Mouse (Mus musculus): ENCODE measurements at regions not wholly inside any gene's neighbourhood (a gene's known extent, or its start where the extent isn't known, plus 50 kb on each side); places are given as distances from the start of the nearest gene placed in this dataset.

GRCm38 (mm10) chr10:66857330-66857729, 238.6 kb upstream of the Jmjd1c start:
- no peak for DNase-seq (ENCODE audit: low read depth, low spot score)

GRCm38 (mm10) chr10:66861421-66861820, 234.5 kb upstream of the Jmjd1c start:
- DNase-seq (ENCODE audit: low read depth, low spot score) = no peak

GRCm38 (mm10) chr10:66864161-66864862, 231.6 kb upstream of the Jmjd1c start:
- peak; percentile 81 for DNase-seq (ENCODE audit: low read depth, low spot score)

GRCm38 (mm10) chr10:66865010-66865582, 230.8 kb upstream of the Jmjd1c start:
- DNase-seq (ENCODE audit: low read depth, low spot score) = peak; percentile 24

GRCm38 (mm10) chr10:66871133-66871664, 224.7 kb upstream of the Jmjd1c start:
- DNase-seq (ENCODE audit: low read depth, low spot score) = no peak

GRCm38 (mm10) chr10:66871673-66872072, 224.3 kb upstream of the Jmjd1c start:
- DNase-seq (ENCODE audit: low read depth, low spot score) = no peak

GRCm38 (mm10) chr10:66873468-66873867, 222.5 kb upstream of the Jmjd1c start:
- DNase-seq (ENCODE audit: low read depth, low spot score) = no peak

GRCm38 (mm10) chr10:66879071-66879470, 216.9 kb upstream of the Jmjd1c start:
- no peak for DNase-seq (ENCODE audit: low read depth, low spot score)

- DNase-seq (ENCODE audit: low read depth, low spot score) = no peak
Measured at GRCm38 (mm10) chr10:66882825-66883224, 213.1 kb upstream of the Jmjd1c start.

GRCm38 (mm10) chr10:66885575-66885974, 210.3 kb upstream of the Jmjd1c start:
- no peak for DNase-seq (ENCODE audit: low read depth, low spot score)

GRCm38 (mm10) chr10:66889786-66890555, 206.0 kb upstream of the Jmjd1c start:
- DNase-seq (ENCODE audit: low read depth, low spot score) = no peak

GRCm38 (mm10) chr10:66891811-66892210, 204.1 kb upstream of the Jmjd1c start:
- DNase-seq (ENCODE audit: low read depth, low spot score) = no peak

GRCm38 (mm10) chr10:66893836-66894235, 202.1 kb upstream of the Jmjd1c start:
- DNase-seq (ENCODE audit: low read depth, low spot score) = no peak

- DNase-seq (ENCODE audit: low read depth, low spot score) = peak; percentile 93
Measured at GRCm38 (mm10) chr10:66896698-66897622, 199.0 kb upstream of the Jmjd1c start.

GRCm38 (mm10) chr10:66899724-66900123, 196.2 kb upstream of the Jmjd1c start:
- no peak for DNase-seq (ENCODE audit: low read depth, low spot score)

- DNase-seq (ENCODE audit: low read depth, low spot score) = no peak
Measured at GRCm38 (mm10) chr10:66900781-66901180, 195.1 kb upstream of the Jmjd1c start.

- DNase-seq (ENCODE audit: low read depth, low spot score) = no peak
Measured at GRCm38 (mm10) chr10:66901873-66902272, 194.1 kb upstream of the Jmjd1c start.

- no peak for DNase-seq (ENCODE audit: low read depth, low spot score)
Measured at GRCm38 (mm10) chr10:66904552-66905367, 191.2 kb upstream of the Jmjd1c start.

GRCm38 (mm10) chr10:66907842-66908241, 188.1 kb upstream of the Jmjd1c start:
- DNase-seq (ENCODE audit: low read depth, low spot score) = no peak

GRCm38 (mm10) chr10:66909204-66909889, 186.6 kb upstream of the Jmjd1c start:
- DNase-seq (ENCODE audit: low read depth, low spot score) = peak; percentile 69

Data from ES-CJ7 (cell line).